Mouse (Mus musculus) ES-E14 (cell line): ENCODE measurements around the gene Impdh1.

Experiments used
- CHD2 ChIP-seq: IDR thresholded peaks from 2 replicates; pipeline ENCODE4 v1.6.1; 2014; ENCODE audit warnings: mild to moderate bottlenecking, low read depth, low read length, inconsistent platforms
- ZNF384 ChIP-seq: IDR thresholded peaks from 2 replicates; pipeline ENCODE4 v1.6.1; 2012; ENCODE audit warnings: low read depth, low read length, inconsistent platforms

DNA sequence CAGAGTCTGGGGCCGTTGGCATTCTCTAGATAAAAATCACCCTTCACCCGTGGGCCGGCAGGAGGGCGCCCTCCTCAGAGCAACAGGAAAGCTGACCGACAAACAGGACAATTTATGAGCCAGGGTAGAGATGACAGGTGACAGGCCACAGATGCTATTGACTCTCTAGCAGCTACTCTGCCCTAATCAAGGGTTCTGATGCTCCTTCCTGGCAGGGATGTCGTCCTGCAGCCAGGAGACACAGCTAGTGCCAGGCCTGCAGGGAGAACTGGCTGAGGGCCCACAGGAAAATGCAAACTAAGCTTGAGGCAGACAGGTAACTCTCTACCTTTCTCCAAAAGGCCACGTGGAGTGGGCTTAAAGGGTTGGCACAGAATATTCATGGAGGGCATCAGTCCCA lies 5.0 kb downstream of the Impdh1 start:
- TF ChIP-seq ZNF384 = no peak
- TF ChIP-seq CHD2 = no peak
